Mouse (Mus musculus) left cerebral cortex, postnatal 4 days (tissue): ENCODE measurements at regions not wholly inside any gene's neighbourhood (a gene's known extent, or its start where the extent isn't known, plus 50 kb on each side); places are given as distances from the start of the nearest gene placed in this dataset.
A peak's percentile ranks its signal among the peaks of the same experiment; 100 is the strongest.

Experiments
- DNase-seq: peaks from one replicate; pipeline ENCODE4 v3.0.0-alpha.2; 2022
- intact Hi-C: fragments of 180-260 bp; cut with DNase I; formaldehyde crosslinking; loops from one replicate; pipeline ENCODE4 v1.15.1; 2025

- intact Hi-C loops, result no loop called here
- peak; percentile 9 for DNase-seq
These were observed 61.8 kb downstream of the Adcyap1 start for GRCm38 (mm10) chr17:93260366-93261205.

GRCm38 (mm10) chr17:93261206-93261504, 62.3 kb downstream of the Adcyap1 start:
- intact Hi-C loops, result no loop called here

GRCm38 (mm10) chr17:93306121-93306520, 107.3 kb downstream of the Adcyap1 start:
- intact Hi-C loops, result no loop called here
- peak; percentile 9 for DNase-seq

More at GRCm38 (mm10) chr17:93261206-93261504, 62.3 kb downstream of the Adcyap1 start:
- DNase-seq, result no peak

- intact Hi-C loops, result no loop called here
- no peak for DNase-seq
These were observed 113.3 kb downstream of the Adcyap1 start for GRCm38 (mm10) chr17:93312139-93312538.

- DNase-seq, result no peak
- intact Hi-C loops, result no loop called here
These were observed 114.0 kb downstream of the Adcyap1 start for GRCm38 (mm10) chr17:93312640-93313309.

GRCm38 (mm10) chr17:93313310-93313688, 114.5 kb downstream of the Adcyap1 start:
- intact Hi-C loops, result no loop called here
- peak; percentile 50 for DNase-seq

GRCm38 (mm10) chr17:93314144-93314543, 115.3 kb downstream of the Adcyap1 start:
- DNase-seq, result no peak
- intact Hi-C loops, result no loop called here

- DNase-seq, result no peak
- intact Hi-C loops, result no loop called here
These were observed 122.7 kb downstream of the Adcyap1 start for GRCm38 (mm10) chr17:93321482-93321881.

- intact Hi-C loops, result no loop called here
- no peak for DNase-seq
These were observed 138.8 kb downstream of the Adcyap1 start for GRCm38 (mm10) chr17:93337576-93337975.

- intact Hi-C loops, result no loop called here
- DNase-seq, result no peak
These were observed 156.4 kb downstream of the Adcyap1 start for GRCm38 (mm10) chr17:93355238-93355637.

GRCm38 (mm10) chr17:93362926-93363325, 164.1 kb downstream of the Adcyap1 start:
- intact Hi-C loops, result no loop called here

GRCm38 (mm10) chr17:93377453-93378091, 178.8 kb downstream of the Adcyap1 start:
- intact Hi-C loops, result no loop called here
- no peak for DNase-seq

More at GRCm38 (mm10) chr17:93362926-93363325, 164.1 kb downstream of the Adcyap1 start:
- no peak for DNase-seq

GRCm38 (mm10) chr17:93379789-93380398, 181.1 kb downstream of the Adcyap1 start:
- no peak for DNase-seq
- intact Hi-C loops, result no loop called here

GRCm38 (mm10) chr17:93390256-93390655, 191.4 kb downstream of the Adcyap1 start:
- no peak for DNase-seq
- intact Hi-C loops, result no loop called here

- intact Hi-C loops, result no loop called here
- peak; percentile 78 for DNase-seq
These were observed 210.5 kb downstream of the Adcyap1 start for GRCm38 (mm10) chr17:93409329-93409728.
